ENCODE assay signal across 8 mouse cellular contexts in genomic region chr15:79546410-79547288, GRCm38 (mm10). TPM values are rescaled to one million over a fixed set of nuclear protein-coding genes. Genes with fewer than 3 reads are reported as not detected.
A peak's percentile ranks its signal among the peaks of the same experiment; 100 is the strongest.
DNase-seq lines count a peak whose midpoint lies in the region; ATAC-seq lines count a peak whose summit lies in the region.

TSS of gene Ddx17 (minus strand) at chr15:79546741.

- H3K27ac ChIP-seq in hindbrain, embryonic 15.5 days (replicated peaks) = peak within 1 kb of the TSS; percentile 99

- no peaks in the 10 kb centered on the region for H3K9me3 ChIP-seq in hindbrain, embryonic 15.5 days

- DNase-seq in R1 (ENCODE audit: low read depth, low spot score) = peak; percentile 96
- peak; percentile 99 to 100 for DNase-seq in cerebellum, postnatal 25 days
- DNase-seq in frontal cortex, postnatal 36 days (ENCODE audit: low spot score in 2 of 2) = peak; percentile 99
- peak; percentile 96 for DNase-seq in left cerebral cortex, adult 11 months (ENCODE audit: low spot score)
- DNase-seq in lung, postnatal 4 days = peak; percentile 98 to 99
- DNase-seq in retina, postnatal 7 days (ENCODE audit: low read depth, low spot score) = peak; percentile 98
- peak; percentile 98 for DNase-seq in urinary bladder, adult 2 months (ENCODE audit: low spot score)

- H3K4me1 ChIP-seq in hindbrain, embryonic 15.5 days (replicated peaks) = peaks cover 31% of the 10 kb centered on the region

- 0 out of 2 replicates have a peak, but pooled peaks cover 2% of the 10 kb centered on the region for H3K27me3 ChIP-seq in hindbrain, embryonic 15.5 days

- peak within 1 kb of the TSS; percentile 95 for H3K9ac ChIP-seq in hindbrain, embryonic 15.5 days

- ATAC-seq in hindbrain, embryonic 15.5 days (ENCODE audit: low FRiP score, low read depth) = peak; percentile 99

- H3K36me3 ChIP-seq in hindbrain, embryonic 15.5 days = peaks cover 27% of the 10 kb centered on the region

- H3K4me2 ChIP-seq in hindbrain, embryonic 15.5 days = peak within 1 kb of the TSS; percentile 83

- whole genome bisulfite sequencing in hindbrain, embryonic 15.5 days = 2% methylated on average over 81 of the region's 84 CpGs

- H3K4me3 ChIP-seq in hindbrain, embryonic 15.5 days = peak within 1 kb of the TSS; percentile 85

RNA-seq across cellular contexts. Expression of gene Ddx17, which starts in this region (rescaled TPM):
- 47.2 and 53.9 TPM in 2 replicates for polyA plus RNA-seq in hindbrain, embryonic 15.5 days (2015; fragmentation: Nextera tagmentation; extraction: Ambion mirVana)
- polyA plus RNA-seq in urinary bladder, adult 2 months (2012; rRNA removed) = 363 and 536 TPM in 2 replicates

Comparison
In these comparisons a context has a peak if more than half of its experiments do, and no peak if none do; other contexts are left out.
1. Peak in every context shown above with its lines: DNase-seq, ATAC-seq, H3K4me3 ChIP-seq and H3K27ac ChIP-seq.